14 mouse cellular contexts compared by ENCODE assay signal in the genomic region with DNA sequence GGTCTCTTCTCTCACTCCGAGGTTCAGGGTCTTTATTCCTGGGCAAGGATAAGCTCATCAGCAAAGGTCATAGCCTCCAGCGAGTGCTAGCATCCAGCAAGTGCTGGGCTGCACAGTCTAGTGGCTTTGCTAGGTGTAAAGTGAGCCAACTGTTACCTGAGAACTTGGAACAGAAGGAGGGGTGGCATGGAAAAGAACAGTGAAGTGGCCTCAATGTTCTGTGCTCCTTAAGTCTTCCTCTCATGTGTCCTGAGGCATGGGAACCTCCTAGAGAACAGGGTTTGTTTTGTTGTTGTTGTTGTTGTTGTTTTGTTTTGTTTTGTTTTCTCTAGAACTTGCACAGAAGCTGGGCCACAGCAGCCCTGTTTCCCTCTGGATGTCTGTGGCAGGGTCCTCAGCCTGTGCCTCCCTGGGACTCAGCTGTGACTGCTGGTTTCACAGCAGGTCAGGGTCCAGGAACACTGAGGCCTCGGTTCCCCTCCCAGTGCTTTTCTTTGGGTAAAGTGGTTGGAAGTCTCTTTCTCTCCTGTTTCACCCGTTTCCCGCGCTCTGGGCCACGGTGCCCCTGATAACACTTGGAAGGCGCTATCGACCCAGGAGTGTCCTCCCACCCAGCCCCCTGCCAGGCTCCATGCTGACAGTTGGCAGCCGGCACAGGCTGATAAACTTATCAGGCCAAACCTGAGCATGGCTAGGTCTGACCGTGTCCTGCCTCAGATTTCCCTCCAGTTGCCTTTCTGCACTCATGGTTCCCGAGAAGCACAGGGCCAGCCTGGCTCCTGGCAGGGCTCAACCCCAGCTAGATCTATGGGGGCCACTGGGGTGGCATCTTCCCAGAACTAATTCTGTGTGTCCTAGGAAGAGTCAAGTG. TPM values are rescaled to one million over a fixed set of nuclear protein-coding genes. Genes with fewer than 3 reads are reported as not detected.
DNase-seq lines count a peak whose midpoint lies in the region; ATAC-seq and TF ChIP-seq lines count a peak whose summit lies in the region.
"Had no signal": no experiment of that assay in that cellular context is flagged by ENCODE, and none has a peak within 500 bp of the region (broad histone marks: within the 10 kb centered on the region; RNA-seq: fewer than 3 reads in every experiment).

No protein-coding gene starts in this region.

- no peak overlapping the region for H3K4me2 ChIP-seq in forebrain, embryonic 11.5 days (ENCODE audit: low read depth, low read length, severe bottlenecking)
- no peak overlapping the region for H3K4me2 ChIP-seq in limb, embryonic 12.5 days
- H3K4me2 ChIP-seq in liver, embryonic 14.5 days (ENCODE audit: low read depth): peak overlapping the region; percentile 54
- H3K4me2 ChIP-seq in stomach, embryonic 14.5 days (replicated peaks; ENCODE audit: low read depth, low read length): no peak overlapping the region
- H3K4me2 ChIP-seq in forebrain, postnatal 0 days (ENCODE audit: low read depth): no peak overlapping the region
- H3K4me2 ChIP-seq: hindbrain, embryonic 13.5 days had no signal

- 64% methylated on average over 12 of the region's 12 CpGs for WGBS in forebrain, embryonic 10.5 days
- WGBS in forebrain, embryonic 11.5 days: 67% methylated on average over 12 of the region's 12 CpGs
- WGBS in limb, embryonic 12.5 days: 59% methylated on average over 12 of the region's 12 CpGs
- WGBS in limb, embryonic 10.5 days: 67% methylated on average over 12 of the region's 12 CpGs
- WGBS in liver, embryonic 14.5 days (ENCODE audit: insufficient replicate concordance): 6% methylated on average over 12 of the region's 12 CpGs
- 52% methylated on average over 12 of the region's 12 CpGs for WGBS in stomach, embryonic 14.5 days
- 73% methylated on average over 12 of the region's 12 CpGs for WGBS in forebrain, postnatal 0 days

- H3K4me3 ChIP-seq in forebrain, embryonic 10.5 days: no peak overlapping the region
- H3K4me3 ChIP-seq in forebrain, embryonic 11.5 days (ENCODE audit: low read depth, low read length): no peak overlapping the region
- no peak overlapping the region for H3K4me3 ChIP-seq in limb, embryonic 12.5 days (replicated peaks)
- no peak overlapping the region for H3K4me3 ChIP-seq in limb, embryonic 10.5 days
- H3K4me3 ChIP-seq in liver, embryonic 14.5 days (ENCODE audit: insufficient read depth in 1 of 2, low read depth in 2 of 2, low read length in 2 of 2): peak overlapping the region in 1 of 2 experiments; percentile 9; a peak in 2 of 4 replicates
- no peak overlapping the region for H3K4me3 ChIP-seq in stomach, embryonic 14.5 days (ENCODE audit: low read depth, low read length)
- H3K4me3 ChIP-seq in forebrain, postnatal 0 days (ENCODE audit: low read depth, low read length): no peak overlapping the region
- H3K4me3 ChIP-seq: hindbrain, embryonic 13.5 days had no signal

- no peak for ATAC-seq in forebrain, embryonic 11.5 days (replicated peaks; ENCODE audit: low FRiP score)
- ATAC-seq in limb, embryonic 12.5 days (ENCODE audit: insufficient number of reproducible peaks, insufficient read depth, low FRiP score, low TSS enrichment, low read depth): no peak
- peak; percentile 85 for ATAC-seq in liver, embryonic 14.5 days (ENCODE audit: insufficient read depth)
- ATAC-seq in stomach, embryonic 14.5 days (ENCODE audit: insufficient number of reproducible peaks, insufficient read depth, low FRiP score, low read depth): peak; percentile 78; the same call in 1 of the 2 replicates
- ATAC-seq in forebrain, postnatal 0 days: no peak
- ATAC-seq: activated CD4-positive, CD25-positive, alpha-beta regulatory T cell, adult 4 months had no signal

- no peak overlapping the region for H3K9ac ChIP-seq in forebrain, embryonic 11.5 days (ENCODE audit: low read length)
- no peak overlapping the region for H3K9ac ChIP-seq in limb, embryonic 12.5 days (replicated peaks)
- H3K9ac ChIP-seq in liver, embryonic 14.5 days (replicated peaks): peak overlapping the region; percentile 84
- H3K9ac ChIP-seq in stomach, embryonic 14.5 days (replicated peaks; ENCODE audit: low read depth, low read length): no peak overlapping the region
- no peak overlapping the region; the same call in 1 of the 2 replicates for H3K9ac ChIP-seq in forebrain, postnatal 0 days
- H3K9ac ChIP-seq: hindbrain, embryonic 13.5 days had no signal

- peaks cover 31% of the 10 kb centered on the region for H3K4me1 ChIP-seq in forebrain, embryonic 10.5 days
- H3K4me1 ChIP-seq in forebrain, embryonic 11.5 days (replicated peaks; ENCODE audit: control insufficient read depth, insufficient read depth, low read length): no peaks in the 10 kb centered on the region
- H3K4me1 ChIP-seq in limb, embryonic 12.5 days (replicated peaks): peaks cover 10% of the 10 kb centered on the region
- peaks cover 24% of the 10 kb centered on the region for H3K4me1 ChIP-seq in limb, embryonic 10.5 days
- H3K4me1 ChIP-seq in liver, embryonic 14.5 days (replicated peaks; ENCODE audit: control insufficient read depth in 2 of 2, insufficient read depth in 2 of 2, low read length in 1 of 2): peaks cover 73 to 77% of the 10 kb centered on the region in 2 experiments
- H3K4me1 ChIP-seq in stomach, embryonic 14.5 days (ENCODE audit: control insufficient read depth, insufficient read depth, low read length): peaks cover 17% of the 10 kb centered on the region
- no peaks in the 10 kb centered on the region for H3K4me1 ChIP-seq in forebrain, postnatal 0 days (ENCODE audit: insufficient read depth)

- peak overlapping the region; percentile 40; the same call in 1 of the 2 replicates for H3K27ac ChIP-seq in forebrain, embryonic 10.5 days
- no peak overlapping the region for H3K27ac ChIP-seq in forebrain, embryonic 11.5 days (ENCODE audit: low read depth, low read length)
- 0 out of 2 replicates have a peak overlapping the region, but pooled peaks have one; percentile 8 for H3K27ac ChIP-seq in limb, embryonic 12.5 days
- H3K27ac ChIP-seq in limb, embryonic 10.5 days: no peak overlapping the region
- H3K27ac ChIP-seq in liver, embryonic 14.5 days: peak overlapping the region; percentile 98
- H3K27ac ChIP-seq in stomach, embryonic 14.5 days (ENCODE audit: low read length): no peak overlapping the region
- no peak overlapping the region for H3K27ac ChIP-seq in forebrain, postnatal 0 days (ENCODE audit: low read depth, low read length)
- H3K27ac ChIP-seq: hindbrain, embryonic 13.5 days had no signal

- no peak for DNase-seq in forebrain, embryonic 10.5 days (ENCODE audit: extremely low spot score, low spot score)
- no peak for DNase-seq in forebrain, embryonic 11.5 days (ENCODE audit: low spot score)
- DNase-seq in limb, embryonic 10.5 days (ENCODE audit: low spot score): no peak
- peak; percentile 92 to 96 (median 95) for DNase-seq in liver, embryonic 14.5 days (ENCODE audit: low read depth in 3 of 3, low spot score in 3 of 3)
- DNase-seq in left cerebral cortex, postnatal 10 days (ENCODE audit: extremely low spot score in 1 of 2, low spot score in 2 of 2): no peak
- no peak for DNase-seq in forebrain, postnatal 0 days
- DNase-seq: gastrocnemius, postnatal 10 days; kidney, postnatal 36 days had no signal

- peaks cover 1% of the 10 kb centered on the region; the same call in 1 of the 2 replicates for H3K9me3 ChIP-seq in forebrain, embryonic 10.5 days
- H3K9me3 ChIP-seq in forebrain, embryonic 11.5 days (ENCODE audit: control insufficient read depth, low read length): no peaks in the 10 kb centered on the region
- H3K9me3 ChIP-seq in limb, embryonic 12.5 days: 0 out of 2 replicates have a peak, but pooled peaks cover 2% of the 10 kb centered on the region
- H3K9me3 ChIP-seq in limb, embryonic 10.5 days (replicated peaks): no peaks in the 10 kb centered on the region
- H3K9me3 ChIP-seq in liver, embryonic 14.5 days (ENCODE audit: control insufficient read depth, low read length): no peaks in the 10 kb centered on the region
- H3K9me3 ChIP-seq in stomach, embryonic 14.5 days (ENCODE audit: control insufficient read depth, low read depth, low read length): no peaks in the 10 kb centered on the region
- no peaks in the 10 kb centered on the region for H3K9me3 ChIP-seq in forebrain, postnatal 0 days (ENCODE audit: low read length)
- H3K9me3 ChIP-seq: hindbrain, embryonic 13.5 days had no signal

- intact Hi-C loops in left cerebral cortex, postnatal 10 days (cut with DNase I): no loop called here

- no peak for TF ChIP-seq CTCF in liver, embryonic 14.5 days (IDR thresholded peaks at IDR 0.05; ENCODE audit: low read depth)
- no peak for TF ChIP-seq CTCF in forebrain, postnatal 0 days (IDR thresholded peaks at IDR 0.05; ENCODE audit: low read depth)

- TF ChIP-seq EP300 in liver, embryonic 14.5 days (IDR thresholded peaks at IDR 0.05; ENCODE audit: low read depth): peak; percentile 100

- H3K27me3 ChIP-seq in forebrain, embryonic 10.5 days (ENCODE audit: poor library complexity, severe bottlenecking): no peaks in the 10 kb centered on the region
- H3K27me3 ChIP-seq in forebrain, embryonic 11.5 days (ENCODE audit: control insufficient read depth, insufficient read depth, low read length): no peaks in the 10 kb centered on the region
- H3K27me3 ChIP-seq in limb, embryonic 12.5 days: 0 out of 2 replicates have a peak, but pooled peaks cover 3% of the 10 kb centered on the region
- H3K27me3 ChIP-seq in limb, embryonic 10.5 days (ENCODE audit: low read depth, poor library complexity, severe bottlenecking): no peaks in the 10 kb centered on the region
- H3K27me3 ChIP-seq in liver, embryonic 14.5 days (ENCODE audit: control insufficient read depth, insufficient read depth, low read length): no peaks in the 10 kb centered on the region
- H3K27me3 ChIP-seq in stomach, embryonic 14.5 days (ENCODE audit: control insufficient read depth, insufficient read depth, low read length): no peaks in the 10 kb centered on the region
- H3K27me3 ChIP-seq in forebrain, postnatal 0 days (ENCODE audit: insufficient read depth, low read length): no peaks in the 10 kb centered on the region
- H3K27me3 ChIP-seq: hindbrain, embryonic 13.5 days had no signal

- no peaks in the 10 kb centered on the region for H3K36me3 ChIP-seq in forebrain, embryonic 10.5 days (replicated peaks)
- no peaks in the 10 kb centered on the region for H3K36me3 ChIP-seq in forebrain, embryonic 11.5 days (ENCODE audit: control insufficient read depth, insufficient read depth, low read length)
- no peaks in the 10 kb centered on the region for H3K36me3 ChIP-seq in limb, embryonic 12.5 days
- no peaks in the 10 kb centered on the region for H3K36me3 ChIP-seq in limb, embryonic 10.5 days
- no peaks in the 10 kb centered on the region for H3K36me3 ChIP-seq in liver, embryonic 14.5 days (replicated peaks; ENCODE audit: control insufficient read depth, insufficient read depth, low read depth)
- no peaks in the 10 kb centered on the region for H3K36me3 ChIP-seq in stomach, embryonic 14.5 days (ENCODE audit: control insufficient read depth, insufficient read depth, low read length)
- no peaks in the 10 kb centered on the region; the same call in 1 of the 2 replicates for H3K36me3 ChIP-seq in forebrain, postnatal 0 days (ENCODE audit: insufficient read depth)
- H3K36me3 ChIP-seq: hindbrain, embryonic 13.5 days had no signal

RNA-seq across cellular contexts. Expression of a gene that starts 18.4 kb away (rescaled TPM):
- polyA plus RNA-seq in forebrain, embryonic 10.5 days (2016; fragmentation: Nextera tagmentation; extraction: Ambion mirVana): 60.1 and 62.6 TPM in 2 replicates
- polyA plus RNA-seq in forebrain, embryonic 11.5 days (2014; fragmentation: Nextera tagmentation; extraction: Ambion mirVana): 41.6 and 42.3 TPM in 2 replicates
- polyA plus RNA-seq in limb, embryonic 12.5 days (2016; fragmentation: Nextera tagmentation; extraction: Ambion mirVana): 56.7 and 59.1 TPM in 2 replicates
- 69.9 and 71.6 TPM in 2 replicates for polyA plus RNA-seq in limb, embryonic 10.5 days (2016; fragmentation: Nextera tagmentation; extraction: Ambion mirVana)
- polyA plus RNA-seq in liver, embryonic 14.5 days (2012; rRNA removed): 10.0 and 11.6 TPM in 2 replicates
- polyA plus RNA-seq in liver, embryonic 14.5 days (2014; fragmentation: Nextera tagmentation; extraction: Ambion mirVana): 7.6 and 9.0 TPM in 2 replicates
- 29.0 and 30.5 TPM in 2 replicates for polyA plus RNA-seq in stomach, embryonic 14.5 days (2014; fragmentation: Nextera tagmentation; extraction: Ambion mirVana)
- total RNA-seq in left cerebral cortex, postnatal 10 days (2021): 10 to 100 TPM; 18.6 to 20.2 TPM
- total RNA-seq in forebrain, postnatal 0 days (2014; rRNA removed): 26.9 and 33.3 TPM in 2 replicates
- 20.0 and 32.7 TPM in 2 replicates for polyA plus RNA-seq in forebrain, postnatal 0 days (2015; fragmentation: Nextera tagmentation; extraction: Ambion mirVana)

RNA-seq across cellular contexts. Expression of a gene that starts 19.8 kb away (rescaled TPM):
- 4.7 and 5.4 TPM in 2 replicates for polyA plus RNA-seq in forebrain, embryonic 10.5 days (2016; fragmentation: Nextera tagmentation; extraction: Ambion mirVana)
- 3.4 and 3.5 TPM in 2 replicates for polyA plus RNA-seq in forebrain, embryonic 11.5 days (2014; fragmentation: Nextera tagmentation; extraction: Ambion mirVana)
- polyA plus RNA-seq in limb, embryonic 12.5 days (2016; fragmentation: Nextera tagmentation; extraction: Ambion mirVana): 0.55 and 2.2 TPM in 2 replicates
- 3.5 and 4.2 TPM in 2 replicates for polyA plus RNA-seq in limb, embryonic 10.5 days (2016; fragmentation: Nextera tagmentation; extraction: Ambion mirVana)
- 72.5 and 86.9 TPM in 2 replicates for polyA plus RNA-seq in liver, embryonic 14.5 days (2012; rRNA removed)
- polyA plus RNA-seq in liver, embryonic 14.5 days (2014; fragmentation: Nextera tagmentation; extraction: Ambion mirVana): 89.2 and 107 TPM in 2 replicates
- 0.55 and 0.56 TPM in 2 replicates for polyA plus RNA-seq in stomach, embryonic 14.5 days (2014; fragmentation: Nextera tagmentation; extraction: Ambion mirVana)
- not detected for total RNA-seq in left cerebral cortex, postnatal 10 days (2021)
- not detected in 2 replicates for total RNA-seq in forebrain, postnatal 0 days (2014; rRNA removed)
- polyA plus RNA-seq in forebrain, postnatal 0 days (2015; fragmentation: Nextera tagmentation; extraction: Ambion mirVana): not detected in 2 replicates
- total RNA-seq: left cerebral cortex, postnatal 25 days had no signal
- polyA plus RNA-seq: cortical plate, adult 2 months had no signal

RNA-seq across cellular contexts. Expression of a gene that starts 38.8 kb away (rescaled TPM):
- 0.07 TPM in 1 of 2 replicates, not detected in the other for polyA plus RNA-seq in forebrain, embryonic 10.5 days (2016; fragmentation: Nextera tagmentation; extraction: Ambion mirVana)
- not detected in 2 replicates for polyA plus RNA-seq in forebrain, embryonic 11.5 days (2014; fragmentation: Nextera tagmentation; extraction: Ambion mirVana)
- not detected in 2 replicates for polyA plus RNA-seq in limb, embryonic 12.5 days (2016; fragmentation: Nextera tagmentation; extraction: Ambion mirVana)
- polyA plus RNA-seq in limb, embryonic 10.5 days (2016; fragmentation: Nextera tagmentation; extraction: Ambion mirVana): not detected in 2 replicates
- polyA plus RNA-seq in liver, embryonic 14.5 days (2012; rRNA removed): 0.10 and 0.19 TPM in 2 replicates
- polyA plus RNA-seq in liver, embryonic 14.5 days (2014; fragmentation: Nextera tagmentation; extraction: Ambion mirVana): 0.39 TPM in 1 of 2 replicates, not detected in the other
- polyA plus RNA-seq in stomach, embryonic 14.5 days (2014; fragmentation: Nextera tagmentation; extraction: Ambion mirVana): 28.9 TPM in 1 of 2 replicates, not detected in the other
- total RNA-seq in left cerebral cortex, postnatal 10 days (2021): not detected
- total RNA-seq in forebrain, postnatal 0 days (2014; rRNA removed): not detected in 2 replicates
- not detected in 2 replicates for polyA plus RNA-seq in forebrain, postnatal 0 days (2015; fragmentation: Nextera tagmentation; extraction: Ambion mirVana)
- total RNA-seq: gastrocnemius, postnatal 10 days; left cerebral cortex, postnatal 25 days had no signal
- polyA plus RNA-seq: activated CD4-positive, CD25-positive, alpha-beta regulatory T cell, adult 4 months had no signal

RNA-seq across cellular contexts. Expression of a gene that starts 39.1 kb away (rescaled TPM):
- polyA plus RNA-seq in forebrain, embryonic 10.5 days (2016; fragmentation: Nextera tagmentation; extraction: Ambion mirVana): 22.9 and 26.5 TPM in 2 replicates
- 27.4 and 32.4 TPM in 2 replicates for polyA plus RNA-seq in forebrain, embryonic 11.5 days (2014; fragmentation: Nextera tagmentation; extraction: Ambion mirVana)
- 24.9 and 25.4 TPM in 2 replicates for polyA plus RNA-seq in limb, embryonic 12.5 days (2016; fragmentation: Nextera tagmentation; extraction: Ambion mirVana)
- 24.2 and 26.9 TPM in 2 replicates for polyA plus RNA-seq in limb, embryonic 10.5 days (2016; fragmentation: Nextera tagmentation; extraction: Ambion mirVana)
- 4.5 and 5.4 TPM in 2 replicates for polyA plus RNA-seq in liver, embryonic 14.5 days (2012; rRNA removed)
- 5.3 and 7.5 TPM in 2 replicates for polyA plus RNA-seq in liver, embryonic 14.5 days (2014; fragmentation: Nextera tagmentation; extraction: Ambion mirVana)
- polyA plus RNA-seq in stomach, embryonic 14.5 days (2014; fragmentation: Nextera tagmentation; extraction: Ambion mirVana): 20.5 and 22.7 TPM in 2 replicates
- total RNA-seq in left cerebral cortex, postnatal 10 days (2021): 10 to 100 TPM; 42.4 to 43.0 TPM
- 35.4 and 43.4 TPM in 2 replicates for total RNA-seq in forebrain, postnatal 0 days (2014; rRNA removed)
- 7.7 and 16.8 TPM in 2 replicates for polyA plus RNA-seq in forebrain, postnatal 0 days (2015; fragmentation: Nextera tagmentation; extraction: Ambion mirVana)

Comparison
In these comparisons a context has a peak if more than half of its experiments do, and no peak if none do; other contexts are left out.
1. H3K27ac ChIP-seq: peak in forebrain, embryonic 10.5 days (single experiment), limb, embryonic 12.5 days (single experiment) and liver, embryonic 14.5 days (single experiment); none in forebrain, embryonic 11.5 days (single experiment), limb, embryonic 10.5 days (single experiment), stomach, embryonic 14.5 days (single experiment) and forebrain, postnatal 0 days (single experiment).
2. DNase-seq: peak in liver, embryonic 14.5 days (3 of 3); none in forebrain, embryonic 10.5 days (single experiment), forebrain, embryonic 11.5 days (single experiment), limb, embryonic 10.5 days (single experiment), left cerebral cortex, postnatal 10 days (0 of 2) and forebrain, postnatal 0 days (single experiment).
3. ATAC-seq: peak in liver, embryonic 14.5 days (single experiment) and stomach, embryonic 14.5 days (single experiment); none in forebrain, embryonic 11.5 days (single experiment), limb, embryonic 12.5 days (single experiment) and forebrain, postnatal 0 days (single experiment).
4. RNA of a gene that starts 19.8 kb away (polyA plus RNA-seq): 72.5 to 107 TPM in liver, embryonic 14.5 days; 4.7 to 5.4 TPM in forebrain, embryonic 10.5 days, 3.5 to 4.2 TPM in limb, embryonic 10.5 days, 3.4 to 3.5 TPM in forebrain, embryonic 11.5 days, 0.55 to 2.2 TPM in limb, embryonic 12.5 days, 0.55 to 0.56 TPM in stomach, embryonic 14.5 days and not detected in forebrain, postnatal 0 days; every median in the first group is over 10 times any median in the second.